Mouse (Mus musculus) left cerebral cortex, adult 9 months (tissue): ENCODE measurements around the gene Ext2.
A peak's percentile ranks its signal among the peaks of the same experiment; 100 is the strongest.

Experiments used
- DNase-seq, 2 experiments: peaks; one replicate each; pipeline ENCODE4 v3.0.0; 2022; ENCODE audit warnings: low spot score in 2 of 2

Gene Ext2

DNA sequence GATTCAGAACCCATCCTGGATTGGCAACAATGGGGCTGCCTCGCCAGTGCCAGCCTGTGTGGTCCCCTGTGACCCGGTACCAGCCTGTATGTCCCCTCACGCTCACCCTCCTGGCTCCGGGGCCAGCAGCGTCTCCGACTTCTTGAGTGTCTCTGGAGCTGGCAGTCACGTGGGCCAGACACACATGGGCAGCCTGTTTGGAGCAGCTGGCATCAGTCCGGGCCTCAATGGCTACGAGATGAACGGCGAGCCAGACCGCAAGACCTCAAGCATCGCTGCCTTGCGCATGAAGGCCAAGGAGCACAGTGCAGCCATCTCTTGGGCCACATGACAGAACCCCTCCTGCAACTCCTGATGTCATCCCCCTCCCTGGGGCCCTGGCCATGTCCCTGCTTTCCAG, 145.1 kb downstream of the Ext2 start:
- DNase-seq = no peak

GRCm38 (mm10) chr2:93671573-93672184, 150.7 kb downstream of the Ext2 start:
- DNase-seq = no peak

- DNase-seq = no peak
Observed at GRCm38 (mm10) chr2:93666146-93666858, 156.1 kb downstream of the Ext2 start.

GRCm38 (mm10) chr2:93665472-93665871, 156.9 kb downstream of the Ext2 start:
- DNase-seq = no peak

- no peak for DNase-seq
Observed at GRCm38 (mm10) chr2:93662240-93662865, 160.0 kb downstream of the Ext2 start.

GRCm38 (mm10) chr2:93661096-93661495, 161.3 kb downstream of the Ext2 start:
- DNase-seq = no peak

DNA sequence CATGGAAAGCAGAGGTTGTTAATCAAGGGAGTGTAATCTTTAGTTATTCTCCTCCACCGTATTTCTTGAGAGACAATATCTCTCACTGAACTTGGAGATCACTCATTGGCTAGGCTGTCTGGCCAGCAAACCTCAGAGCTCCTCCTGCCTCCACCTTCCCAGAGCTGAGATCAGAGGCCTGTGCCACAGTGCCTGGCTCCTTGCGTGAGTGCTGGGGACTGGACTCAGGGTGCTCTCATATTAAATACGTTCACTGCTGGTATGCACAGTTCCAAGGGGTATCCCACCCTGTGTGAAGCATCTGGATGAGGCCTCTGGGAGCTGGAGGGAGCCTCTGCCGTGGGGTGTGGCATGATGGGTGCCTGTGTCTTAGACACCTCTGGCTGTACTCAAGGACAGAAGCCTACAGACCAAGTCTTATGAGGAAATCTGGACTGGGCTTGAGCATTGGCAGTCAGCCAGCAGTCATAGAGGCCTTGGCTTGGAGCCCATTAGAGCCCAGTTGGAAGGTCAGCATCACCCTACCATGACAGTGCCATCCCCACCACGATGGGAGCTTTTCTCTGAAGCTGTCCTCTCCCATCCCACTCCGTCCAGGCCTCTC, 162.6 kb downstream of the Ext2 start:
- no peak for DNase-seq

DNA sequence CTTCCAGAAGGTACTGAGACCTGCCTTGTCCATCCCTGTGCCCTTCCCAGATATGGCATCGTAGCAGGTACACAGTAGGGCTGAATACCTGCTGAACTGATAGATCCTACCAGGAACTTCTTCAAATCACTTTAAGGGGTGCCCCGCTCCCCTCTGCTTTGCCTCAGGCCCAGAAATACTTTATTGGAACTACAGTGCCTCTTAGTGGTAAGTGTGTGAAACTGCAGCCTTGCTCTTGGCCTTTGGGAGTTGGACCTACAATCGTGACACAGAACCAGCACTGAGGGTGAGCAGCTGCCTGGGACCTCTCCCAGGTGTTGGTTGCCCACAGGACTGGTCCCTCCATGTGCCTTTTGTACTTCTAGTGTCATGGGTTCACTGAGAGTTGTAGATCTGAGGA, 163.4 kb downstream of the Ext2 start:
- DNase-seq = peak in 1 of 2 experiments; percentile 49

DNA sequence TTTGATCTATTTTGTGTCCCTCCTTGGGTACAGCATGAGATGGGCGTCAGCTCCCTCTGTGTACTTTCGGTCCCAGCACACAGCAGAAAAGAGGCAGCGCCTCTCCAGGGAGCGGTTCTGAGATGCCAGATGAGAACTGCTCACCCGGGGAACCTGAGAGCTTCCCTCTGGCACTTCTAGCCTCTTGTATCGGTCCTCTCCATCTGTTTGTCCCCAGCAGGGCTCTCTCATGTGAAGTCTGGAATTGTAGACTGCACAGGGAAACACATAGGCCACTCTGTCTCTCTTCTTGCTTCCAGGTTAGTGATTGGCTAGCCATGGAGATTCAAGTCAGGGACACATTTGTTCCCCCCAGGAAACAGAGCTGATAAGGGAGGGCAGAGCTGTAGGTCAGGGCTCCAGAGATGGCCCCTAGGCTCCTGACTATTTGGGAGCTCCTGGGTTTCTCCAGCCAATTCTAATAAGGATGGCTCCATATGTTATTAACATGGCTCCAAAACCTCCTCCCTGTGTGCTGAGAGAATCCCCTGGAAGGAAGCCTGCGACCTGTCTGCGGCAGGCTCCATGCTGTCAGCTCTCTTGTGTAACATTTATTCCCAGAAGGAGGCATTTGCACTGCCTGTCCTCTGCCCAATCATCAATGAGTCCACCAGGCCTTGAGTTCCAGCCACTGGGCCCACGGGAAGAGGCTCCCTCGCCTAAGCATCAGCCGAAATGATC, 167.9 kb downstream of the Ext2 start:
- no peak for DNase-seq

DNA sequence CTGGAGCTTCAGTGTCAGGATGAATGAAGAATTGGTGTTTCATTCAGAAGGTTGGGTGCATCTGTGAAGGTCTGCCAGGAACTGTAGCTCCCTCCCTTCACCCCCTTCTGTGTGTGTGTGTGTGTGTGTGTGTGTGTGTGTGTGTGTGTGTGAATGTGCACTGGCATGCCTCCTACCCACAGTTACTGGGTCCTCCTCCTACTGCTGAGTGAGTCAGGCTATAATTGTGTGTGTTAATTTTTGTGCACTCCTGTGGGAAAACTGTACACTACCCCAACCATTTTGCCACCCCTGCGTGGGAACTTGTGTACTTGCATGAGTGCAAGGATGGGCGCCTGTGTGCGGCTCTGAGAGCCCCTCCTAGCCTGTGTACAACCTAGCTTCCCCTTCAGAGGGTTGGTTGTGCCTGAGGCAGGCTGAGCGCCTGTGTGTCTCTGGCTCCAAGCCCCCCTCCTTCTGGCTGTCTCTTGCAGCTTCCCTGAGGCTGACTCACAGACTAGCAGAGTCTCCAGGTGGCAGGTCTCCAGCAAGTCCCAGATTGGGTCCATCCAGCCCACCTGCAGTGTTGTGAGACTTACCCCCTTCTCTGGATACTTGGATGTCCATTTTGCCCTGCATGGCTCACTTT, 173.0 kb downstream of the Ext2 start:
- peak in 1 of 2 experiments; percentile 35 for DNase-seq

- DNase-seq = no peak
Observed at GRCm38 (mm10) chr2:93647924-93648575, 174.3 kb downstream of the Ext2 start.

DNA sequence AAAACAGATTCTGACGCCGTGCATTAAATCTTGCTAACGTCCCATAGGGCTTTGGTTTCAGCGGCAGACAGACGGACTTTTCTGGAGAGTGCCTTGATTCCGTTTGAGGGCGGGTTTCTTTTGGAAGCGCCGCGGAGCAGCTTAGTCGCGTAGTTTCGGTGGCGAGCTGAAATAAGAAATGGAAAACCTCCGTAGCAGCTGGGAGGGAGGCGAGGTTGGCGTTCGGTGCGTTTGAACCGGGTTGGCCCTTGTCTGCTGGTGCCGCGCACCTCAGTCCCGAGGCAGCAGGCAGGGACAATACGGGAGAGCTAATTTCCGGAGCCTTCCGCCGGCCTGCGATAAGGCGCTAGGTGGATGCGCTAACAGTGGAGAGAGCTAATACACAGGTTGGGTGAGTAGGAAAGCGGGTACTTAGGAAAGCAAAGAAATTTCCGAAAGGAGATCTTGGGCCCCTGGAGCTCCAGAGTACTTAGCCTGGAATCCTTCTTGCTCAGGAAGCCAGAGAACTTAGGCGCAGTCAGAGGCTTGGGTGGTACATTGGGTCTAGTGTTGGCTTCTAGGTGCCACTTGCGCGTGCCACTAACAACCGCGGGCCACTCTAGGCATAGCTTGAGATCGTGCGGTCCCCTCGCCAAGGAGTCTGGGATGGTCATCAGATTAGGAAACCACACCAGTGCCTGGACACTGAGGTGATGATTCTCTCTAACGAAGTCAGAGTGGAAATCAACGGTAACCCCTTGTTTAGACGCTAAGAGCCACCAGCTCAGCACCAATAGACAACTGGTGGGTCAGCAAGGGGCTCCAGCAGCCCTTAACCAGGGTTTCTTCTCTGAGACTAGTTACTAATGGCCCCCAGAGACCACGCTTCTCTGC, 175.1 kb downstream of the Ext2 start:
- no peak for DNase-seq

DNA sequence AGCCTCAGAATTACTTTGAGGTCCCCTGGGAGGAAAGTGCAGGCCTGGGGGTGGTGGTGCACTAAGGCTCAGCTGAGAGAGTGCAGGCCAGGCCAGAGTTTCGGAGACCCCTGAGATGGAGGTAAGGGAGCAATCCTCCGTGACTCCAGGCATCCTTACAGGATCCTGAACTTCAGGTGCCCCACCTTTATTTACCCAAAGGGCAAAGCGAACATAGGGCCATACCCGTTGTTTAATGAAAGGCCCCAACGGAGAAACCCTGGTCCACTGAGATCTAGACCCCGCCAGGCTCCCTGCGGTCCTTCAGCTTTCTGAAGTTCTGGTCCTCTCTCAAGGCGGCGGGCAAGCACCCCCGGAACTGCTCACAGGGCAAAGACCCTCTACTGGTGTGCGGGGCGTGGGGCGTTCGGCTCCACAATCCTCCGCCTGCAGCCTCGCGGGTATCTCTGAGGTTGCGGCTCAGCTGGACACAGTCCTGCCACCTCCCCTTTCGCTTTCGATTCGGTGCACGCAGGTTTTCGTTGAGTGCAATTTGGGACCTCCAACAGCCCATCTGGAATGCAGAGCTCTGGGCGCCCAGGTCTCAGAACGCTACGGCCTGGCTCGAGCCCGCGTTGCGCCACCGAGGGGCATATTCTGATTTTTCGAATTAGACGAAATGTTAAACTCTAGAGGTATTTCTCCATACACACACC, 176.6 kb downstream of the Ext2 start:
- no peak for DNase-seq

DNA sequence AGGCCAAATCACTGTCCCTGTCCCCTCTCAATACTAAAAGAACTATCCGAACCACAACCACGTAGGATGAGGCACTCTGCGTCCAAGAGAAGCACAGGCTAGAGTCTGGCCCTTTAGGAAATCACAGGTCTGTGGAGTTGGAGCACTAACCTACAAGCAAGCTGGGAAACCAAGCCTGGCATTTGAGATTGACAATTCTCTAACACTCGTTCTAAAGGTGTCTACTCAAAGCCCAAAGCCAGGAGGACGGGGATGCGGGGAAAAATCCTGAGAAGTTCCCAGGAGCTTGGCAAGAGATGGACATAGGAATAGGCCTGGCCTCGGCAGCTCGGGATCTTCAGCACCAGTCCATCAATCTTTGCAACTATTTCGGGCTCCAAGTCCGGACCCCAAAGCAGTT, 177.2 kb downstream of the Ext2 start:
- DNase-seq = no peak

DNA sequence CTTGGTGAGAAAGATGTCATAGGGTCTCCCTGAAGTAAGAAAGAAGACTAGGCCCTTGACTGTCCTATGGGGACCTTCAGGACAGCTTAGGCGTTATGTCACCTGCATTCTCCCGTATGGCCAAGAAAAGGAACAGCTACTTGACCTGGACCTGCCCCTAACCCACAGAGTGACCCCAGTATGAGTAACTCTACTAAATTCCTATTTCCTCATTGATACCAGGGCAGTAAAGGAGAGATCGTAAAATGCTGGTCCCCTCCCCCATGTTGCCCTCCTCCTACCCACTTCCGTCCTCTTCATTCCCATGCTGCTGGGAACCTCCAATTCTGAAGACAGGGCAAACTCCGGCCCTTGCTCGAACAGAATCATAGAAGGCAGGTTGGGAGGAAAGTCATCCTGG, 177.6 kb downstream of the Ext2 start:
- no peak for DNase-seq

GRCm38 (mm10) chr2:93644234-93644633, 178.1 kb downstream of the Ext2 start:
- DNase-seq = no peak

GRCm38 (mm10) chr2:93643403-93643780, 179.0 kb downstream of the Ext2 start:
- DNase-seq = no peak

DNA sequence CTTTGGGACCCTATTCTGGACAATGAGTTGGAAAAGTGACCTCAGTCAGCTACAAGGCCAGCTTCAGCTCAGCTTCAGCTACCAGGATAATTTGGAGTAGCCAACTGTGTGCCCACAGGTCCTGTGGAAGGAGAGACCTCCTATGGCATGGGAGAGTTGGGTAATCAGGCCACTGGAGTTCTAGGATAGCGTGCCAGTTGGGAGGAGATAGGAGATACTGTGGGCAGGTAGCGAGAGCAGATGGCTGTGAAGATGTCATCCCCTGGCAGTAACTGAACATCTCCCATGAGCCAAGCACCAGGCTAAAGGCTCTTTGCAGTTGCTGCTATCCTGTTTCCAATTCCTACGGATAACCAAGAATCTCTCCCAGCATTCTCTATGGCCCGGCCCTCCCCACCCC, 187.8 kb downstream of the Ext2 start:
- DNase-seq = no peak

DNA sequence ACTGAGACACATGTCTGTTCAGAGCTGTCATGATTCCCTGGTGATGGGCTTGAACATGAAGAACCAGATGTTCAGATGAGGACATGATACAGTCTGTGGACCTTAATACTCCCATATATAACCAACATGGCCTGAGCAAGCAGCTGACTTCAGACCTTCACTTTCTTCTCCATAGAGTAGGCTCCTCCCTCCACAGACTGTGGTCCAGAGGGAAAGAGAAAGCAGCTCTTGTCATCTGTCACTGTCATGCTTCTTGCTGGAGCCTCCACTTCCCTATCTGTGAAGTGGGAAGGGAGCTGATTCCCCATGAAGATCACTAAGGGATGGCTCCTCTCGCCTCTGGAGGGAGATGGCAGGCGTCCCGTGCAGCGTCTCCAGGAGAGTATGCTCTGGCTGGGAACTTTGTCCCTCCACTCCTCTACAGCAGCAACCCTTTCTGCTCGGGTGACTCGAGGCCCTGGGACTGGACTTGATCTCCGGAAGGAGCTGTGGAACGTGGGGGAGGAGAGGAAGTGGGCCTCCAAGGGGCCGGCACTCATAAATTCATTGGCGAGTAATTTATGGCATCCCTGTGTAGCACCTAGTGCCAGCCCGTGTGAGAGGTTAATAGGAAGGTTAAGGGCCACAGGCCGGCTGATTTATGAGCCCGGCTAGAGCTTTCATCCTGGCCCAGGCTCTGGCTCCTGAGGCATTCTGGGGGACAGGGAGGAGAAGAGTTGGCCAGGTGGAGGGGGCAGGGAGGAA, 197.5 kb downstream of the Ext2 start:
- DNase-seq = no peak
